Mouse (Mus musculus) T-cell, adult 66 days (primary cell): ENCODE results near the gene Clic3. TPM values are rescaled to one million over a fixed set of nuclear protein-coding genes. Genes with fewer than 3 reads are reported as not detected.

Experiments
- total RNA-seq, 2 experiments: library from RNA; stranded (reverse); gene quantifications; 3 replicates in 1 of 2; 4 replicates in 1 of 2; pipeline ENCODE4 v1.2.4; 2023

Gene Clic3
- total RNA-seq, result 1 to 10 TPM in 1 of 2 experiments, not detected in 1; 1.4 TPM

DNA sequence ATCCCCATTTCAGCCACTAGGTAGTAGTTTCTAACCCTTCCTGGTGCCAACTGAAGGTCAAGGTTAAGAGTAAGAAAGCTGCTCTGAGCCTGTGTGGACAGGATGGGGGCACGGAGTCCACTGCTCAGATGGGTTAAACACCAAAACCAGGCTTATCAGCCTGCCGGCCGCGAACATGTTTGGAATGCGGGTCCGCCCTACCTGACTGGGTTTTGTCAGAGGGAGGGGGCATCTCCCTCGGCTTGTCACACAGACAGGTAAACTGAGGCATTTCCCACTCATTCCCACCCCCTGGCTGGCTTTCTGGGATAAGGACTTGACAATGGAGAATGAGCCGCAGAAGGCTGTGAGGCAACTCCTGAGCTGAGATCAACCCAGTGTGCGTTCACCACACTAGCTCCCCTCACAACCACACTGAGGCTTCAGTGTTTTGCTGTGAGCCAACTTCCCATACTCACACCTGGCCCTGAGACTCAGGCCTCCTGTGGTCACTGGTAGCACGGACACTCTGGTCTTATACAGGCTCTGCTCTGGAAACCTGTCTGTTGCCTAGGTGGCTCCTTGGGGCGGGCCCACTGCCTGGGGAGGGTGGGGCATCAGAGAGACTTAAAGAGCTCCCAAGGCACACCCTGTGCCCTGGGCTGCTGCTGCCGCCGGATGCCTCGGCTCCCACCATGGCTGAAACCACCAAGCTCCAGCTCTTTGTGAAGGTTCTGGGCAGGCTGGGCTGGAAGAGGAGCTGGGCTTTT is at the start of gene Clic3:
Gene Clic3 (plus strand): TSS at position 634 of the 749 bp plus-strand sequence.

DNA sequence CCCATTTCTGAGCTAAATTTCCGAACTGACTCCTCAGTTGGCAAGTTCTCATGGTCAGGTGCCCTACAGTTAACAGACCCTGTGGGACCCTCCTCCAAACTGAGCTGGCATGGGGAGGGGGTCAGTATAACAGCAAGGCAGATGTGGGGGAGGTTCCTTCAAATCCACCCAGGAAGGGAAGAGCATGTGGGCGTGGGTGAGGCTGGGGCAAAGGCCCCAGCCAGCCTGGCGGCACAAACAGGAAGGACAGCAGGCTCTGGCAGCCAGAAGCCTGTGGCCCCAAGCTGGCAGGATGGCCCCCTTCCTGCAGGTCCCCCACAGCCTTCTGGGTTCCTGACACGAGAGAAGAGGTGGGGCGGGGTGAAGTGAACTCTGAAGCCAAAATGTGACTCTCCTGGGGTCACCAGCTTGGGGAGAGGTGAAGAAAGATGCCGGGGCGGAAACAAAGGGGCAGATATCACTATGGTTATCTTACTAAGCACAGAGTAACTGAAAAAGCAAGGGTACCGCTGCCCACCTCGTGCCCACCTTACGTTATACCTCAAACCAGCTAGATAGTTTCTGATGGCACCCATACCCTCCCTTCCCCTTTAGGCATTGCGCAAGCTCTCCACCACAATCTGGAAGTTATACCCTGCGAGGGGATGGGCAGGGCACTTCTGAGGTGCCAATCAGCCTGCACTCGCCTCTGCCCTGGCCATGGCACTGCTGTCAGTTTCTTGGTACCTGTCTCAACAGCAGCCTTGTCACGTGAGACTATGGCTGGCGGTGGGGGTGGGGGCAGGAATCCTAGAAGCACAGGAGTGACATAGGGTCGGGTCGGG is 33.8 kb upstream of the Clic3 start, which contains the start of gene Fut7:
Gene Fut7 (plus strand): TSS at position 681 of the 824 bp plus-strand sequence.

DNA sequence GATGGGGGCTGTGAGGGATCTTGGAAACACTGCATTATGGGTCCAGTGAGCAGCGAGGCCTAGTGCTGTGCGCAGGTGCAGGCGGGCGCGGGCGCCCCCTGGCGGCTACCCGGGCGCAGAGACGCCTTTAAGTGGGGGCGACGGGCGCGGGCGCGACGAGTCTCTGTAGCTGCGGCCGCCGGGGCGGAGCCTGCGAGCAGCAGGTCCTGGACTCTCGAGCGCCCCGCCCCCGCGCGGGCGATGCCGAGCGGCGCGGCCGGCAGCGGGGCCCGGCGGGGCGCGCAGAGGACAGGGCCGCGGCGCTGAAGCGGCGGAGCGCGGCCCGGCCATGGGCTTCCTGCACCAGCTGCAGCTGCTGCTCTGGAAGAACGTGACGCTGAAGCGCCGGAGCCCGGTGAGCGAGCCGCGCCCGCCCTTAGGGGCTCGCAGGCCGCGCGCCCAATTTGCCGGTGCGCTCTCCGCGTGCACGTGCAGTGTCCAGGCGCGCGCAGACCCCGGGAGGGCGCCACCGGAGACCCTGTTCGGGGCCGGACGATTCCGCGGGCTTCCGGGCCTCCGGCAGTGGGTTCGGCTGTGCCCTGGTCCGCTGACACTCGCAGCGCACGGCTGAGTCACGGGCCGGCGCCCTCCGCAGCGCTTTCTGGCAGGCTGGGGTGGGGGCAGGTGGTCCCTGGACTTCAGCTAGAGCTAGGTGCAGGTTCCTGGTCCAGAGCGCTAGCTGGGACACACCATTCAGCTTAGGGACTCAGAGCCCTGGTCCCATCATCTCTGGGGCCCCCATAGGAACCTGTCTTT is 28.0 kb upstream of the Clic3 start, which contains the start of gene Abca2:
Gene Abca2 (plus strand): TSS at position 262 of the 795 bp plus-strand sequence.

GRCm38 (mm10) chr2:25460551-25461309 is 4.1 kb downstream of the Clic3 start, which contains the start of gene Paxx:
Paxx (minus strand) TSS chr2:25461094.

DNA sequence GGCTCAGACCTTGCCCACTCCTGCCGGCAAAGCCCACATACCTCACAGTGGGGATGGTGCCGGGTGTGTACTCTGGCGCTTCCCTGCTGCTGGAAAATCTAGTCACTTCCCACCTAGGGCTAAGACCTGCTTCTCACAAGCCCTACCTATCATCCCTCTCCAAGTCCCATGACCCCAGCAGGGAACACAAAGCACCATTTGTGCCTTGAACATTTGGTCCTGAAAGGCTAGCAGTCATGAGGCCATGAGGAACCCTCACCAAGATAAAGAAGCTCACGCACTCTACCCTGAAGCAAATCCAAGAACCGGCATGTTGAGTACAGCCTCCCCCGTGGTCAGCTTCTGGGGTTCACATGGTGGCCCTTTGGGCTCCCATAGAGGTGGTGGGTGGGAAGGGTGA is 13.3 kb downstream of the Clic3 start, which contains the start of gene Ptgds:
Gene Ptgds (minus strand): TSS at position 78 of the 400 bp plus-strand sequence.

DNA sequence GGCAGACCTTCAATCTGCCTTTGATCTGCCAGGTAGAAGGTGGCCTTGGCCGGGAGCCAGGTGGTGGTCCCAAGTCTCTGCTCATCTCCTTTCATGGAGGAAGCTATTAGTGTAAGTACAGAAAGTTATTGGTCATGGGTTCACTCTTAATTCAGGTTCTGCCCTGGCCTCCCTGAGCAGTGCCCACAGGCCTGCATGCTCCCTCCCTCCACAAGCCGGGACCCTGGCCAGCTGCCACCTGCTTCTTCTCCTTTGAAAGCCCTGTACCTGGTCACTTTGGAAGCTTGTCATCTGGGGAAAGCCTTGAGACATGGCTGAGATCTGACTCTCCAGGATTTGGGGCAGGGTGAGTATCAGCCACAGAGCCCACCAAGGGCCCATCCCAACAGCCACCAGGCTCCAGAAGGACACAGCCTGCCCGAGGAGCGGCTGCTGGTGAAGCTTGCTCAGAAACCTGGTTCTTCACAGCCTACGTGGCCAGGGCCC is 36.9 kb downstream of the Clic3 start, which contains the start of gene Lcn12:
Gene Lcn12 (minus strand): TSS at position 436 of the 486 bp plus-strand sequence.

GRCm38 (mm10) chr2:25500576-25501405 is 44.2 kb downstream of the Clic3 start, which contains the start of gene Fbxw5:
Fbxw5 (plus strand) TSS chr2:25500750.

GRCm38 (mm10) chr2:25501593-25502486 is 45.2 kb downstream of the Clic3 start, which contains the start of gene C8g:
C8g (minus strand) TSS chr2:25501719.

Other genes with a start within 250 kb of the Clic3 start
- gene Nelfb, start 245.3 kb upstream of the Clic3 start, total RNA-seq, result 10 to 100 TPM; 74.8 to 89.9 TPM
- under 1 TPM in 1 of 2 experiments, not detected in 1; 0.50 TPM for gene Stpg3, start 242.2 kb upstream of the Clic3 start, total RNA-seq
- gene Fam166a, start 238.1 kb upstream of the Clic3 start, total RNA-seq, result not detected
- gene Tubb4b, start 232.1 kb upstream of the Clic3 start, total RNA-seq, result 100 to 1,000 TPM; 122 to 138 TPM
- not detected for gene Slc34a3, start 222.5 kb upstream of the Clic3 start, total RNA-seq
- not detected for gene Rnf224, start 220.1 kb upstream of the Clic3 start, total RNA-seq
- 1 to 10 TPM in 1 of 2 experiments, under 1 TPM in 1; 0.82 to 1.4 TPM for gene Rnf208, start 214.6 kb upstream of the Clic3 start, total RNA-seq
- gene Cysrt1, start 214.4 kb upstream of the Clic3 start, total RNA-seq, result not detected
- 10 to 100 TPM in 1 of 2 experiments, 1 to 10 TPM in 1; 9.0 to 11.1 TPM for gene AL732309.1, start 210.0 kb upstream of the Clic3 start, total RNA-seq
- 10 to 100 TPM; 16.7 to 17.9 TPM for gene Tmem203, start 201.4 kb upstream of the Clic3 start, total RNA-seq
- gene Tprn, start 194.2 kb upstream of the Clic3 start, total RNA-seq, result 10 to 100 TPM; 15.9 to 22.1 TPM
- gene Ssna1, start 184.4 kb upstream of the Clic3 start, total RNA-seq, result 10 to 100 TPM; 43.8 to 45.5 TPM
- 100 to 1,000 TPM; 108 to 110 TPM for gene Anapc2, start 184.4 kb upstream of the Clic3 start, total RNA-seq
- gene Tmem210, start 168.7 kb upstream of the Clic3 start, total RNA-seq, result not detected
- not detected for gene Lrrc26, start 166.9 kb upstream of the Clic3 start, total RNA-seq
- gene Grin1, start 137.7 kb upstream of the Clic3 start, total RNA-seq, result not detected
- 10 to 100 TPM; 46.4 to 46.6 TPM for gene Man1b1, start 124.5 kb upstream of the Clic3 start, total RNA-seq
- 10 to 100 TPM; 10.7 to 22.7 TPM for gene Dpp7, start 100.5 kb upstream of the Clic3 start, total RNA-seq
- 10 to 100 TPM in 1 of 2 experiments, 1 to 10 TPM in 1; 8.9 to 12.4 TPM for gene Uap1l1, start 91.2 kb upstream of the Clic3 start, total RNA-seq
- 1 to 10 TPM in 1 of 2 experiments, under 1 TPM in 1; 0.39 to 2.7 TPM for gene Sapcd2, start 84.5 kb upstream of the Clic3 start, total RNA-seq
- not detected for gene Entpd2, start 61.0 kb upstream of the Clic3 start, total RNA-seq
- 1 to 10 TPM; 3.3 to 3.8 TPM for gene Npdc1, start 57.5 kb upstream of the Clic3 start, total RNA-seq
- gene Fut7, start 33.6 kb upstream of the Clic3 start, total RNA-seq, result under 1 TPM; 0.39 to 0.73 TPM
- 10 to 100 TPM; 82.9 to 83.2 TPM for gene Abca2, start 28.1 kb upstream of the Clic3 start, total RNA-seq
- gene Paxx, start 4.3 kb downstream of the Clic3 start, total RNA-seq, result 10 to 100 TPM; 71.5 to 79.3 TPM
- not detected for gene Ptgds, start 13.2 kb downstream of the Clic3 start, total RNA-seq
- not detected for gene Lcn12, start 37.1 kb downstream of the Clic3 start, total RNA-seq
- 10 to 100 TPM; 51.3 to 54.9 TPM for gene Fbxw5, start 43.9 kb downstream of the Clic3 start, total RNA-seq
- gene C8g, start 44.9 kb downstream of the Clic3 start, total RNA-seq, result 1 to 10 TPM; 1.0 to 1.3 TPM
- 10 to 100 TPM; 45.3 to 55.1 TPM for gene Traf2, start 90.1 kb downstream of the Clic3 start, total RNA-seq
- gene Edf1, start 101.0 kb downstream of the Clic3 start, total RNA-seq, result 100 to 1,000 TPM; 121 to 134 TPM
- gene Mamdc4, start 118.0 kb downstream of the Clic3 start, total RNA-seq, result 1 to 10 TPM; 2.2 to 4.3 TPM
- gene Phpt1, start 118.4 kb downstream of the Clic3 start, total RNA-seq, result 10 to 100 TPM; 22.0 to 26.5 TPM
- 1 to 10 TPM in 1 of 2 experiments, under 1 TPM in 1; 0.76 to 2.1 TPM for gene Ajm1, start 124.9 kb downstream of the Clic3 start, total RNA-seq
- gene Rabl6, start 151.7 kb downstream of the Clic3 start, total RNA-seq, result 100 to 1,000 TPM; 121 to 124 TPM
- gene Ccdc183, start 160.8 kb downstream of the Clic3 start, total RNA-seq, result not detected
- gene Tmem141, start 165.2 kb downstream of the Clic3 start, total RNA-seq, result 1 to 10 TPM in 1 of 2 experiments, not detected in 1; 1.0 TPM
- gene Fcna, start 171.2 kb downstream of the Clic3 start, total RNA-seq, result 1 to 10 TPM; 4.1 to 6.8 TPM
- gene Lcn8, start 196.3 kb downstream of the Clic3 start, total RNA-seq, result not detected
- gene Lcn5, start 201.1 kb downstream of the Clic3 start, total RNA-seq, result not detected
- not detected for gene Lcn6, start 219.9 kb downstream of the Clic3 start, total RNA-seq
- gene Lcn10, start 225.9 kb downstream of the Clic3 start, total RNA-seq, result not detected
- gene Obp2a, start 243.2 kb downstream of the Clic3 start, total RNA-seq, result not detected
- 10 to 100 TPM; 16.3 to 18.4 TPM for gene Bmyc, start 249.9 kb downstream of the Clic3 start, total RNA-seq